Mouse (Mus musculus) embryonic facial prominence, embryonic 11.5 days (tissue): ENCODE measurements around the gene Gm20388. TPM values are rescaled to one million over a fixed set of nuclear protein-coding genes. Genes with fewer than 3 reads are reported as not detected.

Experiments used
- ATAC-seq: fragments of 200-750 bp; cut with Nextera tagmentation; replicated peaks from 2 replicates; pipeline ENCODE4 v1.8.0; 2017; ENCODE audit warnings: low read depth; ENCODE audit not compliant: insufficient number of reproducible peaks, low FRiP score, low TSS enrichment
- DNase-seq: peaks from one replicate; pipeline ENCODE4 v3.0.0-alpha.2; 2015; ENCODE audit warnings: low spot score
- H3K27ac ChIP-seq: fragments of 300-500 bp; sonication (generic); replicated peaks from 2 replicates; pipeline ENCODE4 v1.5.1; 2014; ENCODE audit warnings: mild to moderate bottlenecking, low read depth, low read length, control low read depth
- H3K27me3 ChIP-seq: fragments of 300-500 bp; sonication (generic); 2 replicates; pipeline ENCODE4 v1.6.1; 2014; ENCODE audit warnings: mild to moderate bottlenecking, low read length, moderate library complexity, mixed read lengths; ENCODE audit not compliant: control insufficient read depth, insufficient read depth
- H3K36me3 ChIP-seq: fragments of 300-500 bp; sonication (generic); replicated peaks from 2 replicates; pipeline ENCODE4 v1.6.1; 2014; ENCODE audit warnings: low read depth, mild to moderate bottlenecking, low read length, moderate library complexity, mixed read lengths; ENCODE audit not compliant: control insufficient read depth, insufficient read depth
- H3K4me1 ChIP-seq: fragments of 300-500 bp; sonication (generic); 2 replicates; pipeline ENCODE4 v1.6.1; 2014; ENCODE audit warnings: low read length, mixed read lengths; ENCODE audit not compliant: control insufficient read depth, insufficient read depth
- H3K4me2 ChIP-seq: fragments of 300-500 bp; sonication (generic); 2 replicates; pipeline ENCODE4 v1.6.1; 2014; ENCODE audit warnings: low read depth, mild to moderate bottlenecking, control low read depth, low read length, moderate library complexity
- H3K4me3 ChIP-seq: fragments of 300-500 bp; sonication (generic); 2 replicates; pipeline ENCODE4 v1.5.1; 2014; ENCODE audit warnings: low read depth, low read length, control low read depth
- H3K9ac ChIP-seq: fragments of 300-500 bp; sonication (generic); replicated peaks from 2 replicates; pipeline ENCODE4 v1.6.1; 2014; ENCODE audit warnings: mild to moderate bottlenecking, control low read depth, low read length
- H3K9me3 ChIP-seq: fragments of 300-500 bp; sonication (generic); replicated peaks from 2 replicates; pipeline ENCODE4 v1.6.1; 2016; ENCODE audit warnings: mild to moderate bottlenecking, low read length, inconsistent platforms, mixed read lengths; ENCODE audit not compliant: control insufficient read depth
- WGBS: fragments of 180-500 bp; shearing (Covaris S2); extraction: QIAGEN DNeasy Blood & Tissue Kit; methylation state at CpG from one replicate; pipeline ENCODE4 v1.1.7; 2014; 5-methylcytosine and 5-hydroxymethylcytosine counted together
- polyA plus RNA-seq: library from polyadenylated mRNA; unstranded; fragments of >200 nt; fragmentation: Nextera tagmentation; extraction: Ambion mirVana; gene quantifications from 2 replicates; pipeline ENCODE4 v1.2.1, GENCODE M21; 2014

Gene Gm20388
- polyA plus RNA-seq, 1 experiment from 2014 or later: 3.1 TPM

DNA sequence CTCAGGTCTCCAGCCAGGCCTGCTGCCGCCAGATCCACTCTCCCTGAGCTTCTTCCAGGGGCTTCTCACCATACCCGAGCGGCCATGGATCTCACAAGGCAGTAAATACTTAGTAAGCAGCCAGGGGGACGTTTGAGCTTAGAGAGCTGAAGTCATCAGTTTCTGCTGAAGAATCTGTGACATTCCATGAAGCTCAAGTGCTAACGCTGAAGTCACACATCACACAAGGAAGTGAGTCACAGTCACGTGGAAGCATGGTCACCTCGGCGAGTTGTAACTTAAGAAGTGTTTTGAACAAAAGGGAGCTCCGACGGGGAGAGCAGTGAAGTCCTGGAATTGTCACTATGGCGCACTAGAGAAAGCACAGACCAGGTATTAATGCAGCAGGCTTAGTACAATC lies 4239.4 kb downstream of the Gm20388 start:
- Histone ChIP-seq H3K9ac (no peak overlapping the region), H3K9me3 (no peaks in the 10 kb centered on the region), H3K4me1 (no peaks in the 10 kb centered on the region), H3K27ac (no peak overlapping the region), H3K4me3 (no peak overlapping the region), H3K27me3 (no peaks in the 10 kb centered on the region), H3K4me2 (no peak overlapping the region), H3K36me3 (no peaks in the 10 kb centered on the region)
- no peak for DNase-seq
- ATAC-seq: no peak
- WGBS: 76% methylated on average over 11 of the region's 11 CpGs

DNA sequence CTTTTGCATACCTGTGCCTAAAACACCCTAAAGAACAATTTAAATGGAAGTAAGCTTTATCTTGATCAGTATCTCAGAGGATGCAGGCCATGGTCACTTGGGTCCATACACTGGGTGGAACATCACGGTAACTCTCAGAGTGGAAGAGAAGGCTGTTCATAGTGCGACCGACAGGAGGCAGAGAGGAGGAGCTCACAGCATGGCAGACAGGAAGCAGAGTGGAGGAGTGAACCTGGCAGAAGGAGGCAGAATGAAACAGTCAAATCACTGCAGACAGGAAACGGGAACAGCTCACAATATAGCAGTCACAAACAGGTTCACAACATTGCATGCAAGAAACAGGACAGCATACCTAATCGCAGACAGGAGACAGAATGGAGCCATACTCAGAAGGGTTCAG lies 4239.9 kb downstream of the Gm20388 start:
- no peaks in the 10 kb centered on the region for H3K27me3 ChIP-seq
- no peak overlapping the region for H3K27ac ChIP-seq
- H3K4me3 ChIP-seq: no peak overlapping the region
- 82% methylated on average over 5 of the region's 5 CpGs for WGBS
- no peaks in the 10 kb centered on the region for H3K4me1 ChIP-seq
- no peaks in the 10 kb centered on the region for H3K9me3 ChIP-seq
- no peak for DNase-seq
- no peak for ATAC-seq
- no peaks in the 10 kb centered on the region for H3K36me3 ChIP-seq
- H3K4me2 ChIP-seq: no peak overlapping the region
- no peak overlapping the region for H3K9ac ChIP-seq

DNA sequence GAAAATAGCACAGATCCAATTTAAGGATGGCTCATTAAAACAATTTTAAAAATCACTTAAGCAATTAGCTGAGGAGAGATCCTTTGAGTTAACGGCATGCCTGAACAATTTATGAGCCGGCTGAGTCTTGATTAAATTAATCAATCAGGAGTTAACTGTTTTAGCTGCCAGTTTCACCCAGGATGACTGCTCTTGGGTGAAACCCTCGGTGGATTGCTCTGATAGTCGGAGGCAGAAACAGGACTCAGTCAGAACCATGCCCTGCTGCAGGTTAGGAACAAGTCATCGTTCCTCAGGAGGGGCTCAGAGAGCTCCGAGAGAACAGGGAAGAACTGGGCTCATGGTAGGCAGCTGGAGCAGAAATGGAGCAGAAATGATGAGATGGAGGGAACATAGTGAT lies 4241.2 kb downstream of the Gm20388 start:
- H3K4me2 ChIP-seq: no peak overlapping the region
- no peaks in the 10 kb centered on the region for H3K27me3 ChIP-seq
- no peak overlapping the region for H3K27ac ChIP-seq
- H3K9me3 ChIP-seq: no peaks in the 10 kb centered on the region
- WGBS: 82% methylated on average over 6 of the region's 6 CpGs
- no peak overlapping the region for H3K9ac ChIP-seq
- DNase-seq (no peak), ATAC-seq (no peak)
- H3K4me1 ChIP-seq: no peaks in the 10 kb centered on the region
- H3K36me3 ChIP-seq: no peaks in the 10 kb centered on the region
- H3K4me3 ChIP-seq: no peak overlapping the region

DNA sequence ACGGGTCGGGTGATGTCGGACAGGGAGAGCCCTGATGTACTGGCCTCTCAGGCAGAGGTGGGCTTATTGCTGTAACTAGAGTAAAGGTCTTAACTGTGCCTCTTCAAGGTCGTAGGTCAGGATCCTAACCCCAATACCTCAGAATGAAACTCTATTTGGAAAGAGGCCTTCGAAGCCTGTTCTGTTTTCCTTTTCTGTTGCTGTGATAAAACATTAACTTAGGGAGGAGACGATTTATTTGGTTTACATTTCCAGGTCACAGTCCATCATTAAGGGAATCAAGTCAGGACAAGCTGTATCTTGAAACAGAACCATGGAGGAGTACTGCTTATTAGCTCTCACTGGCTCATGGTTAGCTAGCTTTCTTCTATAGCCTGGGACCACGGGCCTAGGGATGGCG lies 4242.1 kb downstream of the Gm20388 start:
- DNase-seq (no peak), ATAC-seq (no peak)
- Histone ChIP-seq H3K9me3 (no peaks in the 10 kb centered on the region), H3K36me3 (no peaks in the 10 kb centered on the region), H3K4me1 (no peaks in the 10 kb centered on the region), H3K4me2 (no peak overlapping the region), H3K9ac (no peak overlapping the region), H3K4me3 (no peak overlapping the region), H3K27ac (no peak overlapping the region), H3K27me3 (no peaks in the 10 kb centered on the region)
- 88% methylated on average over 8 of the region's 8 CpGs for WGBS

DNA sequence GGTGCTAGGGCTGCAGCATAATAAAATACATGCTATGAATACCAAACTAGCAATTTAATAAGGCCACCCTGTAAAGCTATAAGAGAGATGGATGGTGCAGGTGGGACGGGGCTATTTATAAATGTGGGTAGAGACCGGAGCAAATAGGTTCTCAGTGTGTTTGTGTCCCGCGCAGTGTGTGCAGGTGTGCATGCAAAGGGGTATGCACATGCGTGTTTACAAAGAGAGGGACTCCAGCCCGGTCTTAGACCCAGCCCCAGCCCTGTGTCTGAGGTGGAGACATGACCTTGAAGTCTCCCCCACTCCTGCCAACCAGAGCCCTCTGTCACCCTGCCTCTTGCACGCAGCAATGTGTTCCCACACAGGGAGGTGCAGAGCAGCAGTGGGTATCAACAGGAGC lies 4245.7 kb downstream of the Gm20388 start:
- no peaks in the 10 kb centered on the region for H3K36me3 ChIP-seq
- no peak overlapping the region for H3K9ac ChIP-seq
- DNase-seq: no peak
- H3K4me3 ChIP-seq: no peak overlapping the region
- no peak for ATAC-seq
- no peaks in the 10 kb centered on the region for H3K27me3 ChIP-seq
- no peaks in the 10 kb centered on the region for H3K9me3 ChIP-seq
- WGBS: 89% methylated on average over 7 of the region's 7 CpGs
- no peak overlapping the region for H3K4me2 ChIP-seq
- no peak overlapping the region for H3K27ac ChIP-seq
- H3K4me1 ChIP-seq: no peaks in the 10 kb centered on the region

DNA sequence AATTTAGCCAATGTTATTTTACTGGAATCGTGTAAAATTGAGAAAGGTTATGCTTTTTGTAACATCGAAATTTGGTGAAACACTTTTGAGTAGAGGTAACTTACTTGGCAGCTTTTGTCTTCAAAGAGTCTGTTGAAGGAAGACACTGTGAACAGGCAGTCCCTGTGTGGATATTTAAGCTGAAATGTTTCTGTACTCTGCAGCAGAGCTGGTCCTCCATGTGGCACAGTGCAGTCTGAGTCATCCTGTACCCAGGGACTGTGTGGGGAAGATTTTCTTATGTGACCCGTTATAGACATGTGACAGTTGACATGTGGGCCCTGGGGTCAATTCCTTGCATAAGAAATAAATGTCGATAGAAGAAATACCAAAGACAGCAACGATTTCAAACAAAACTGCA lies 4251.0 kb downstream of the Gm20388 start:
- no peak for ATAC-seq
- H3K4me3 ChIP-seq: no peak overlapping the region
- H3K9ac ChIP-seq: no peak overlapping the region
- H3K4me2 ChIP-seq: no peak overlapping the region
- 76% methylated on average over 5 of the region's 5 CpGs for WGBS
- no peaks in the 10 kb centered on the region for H3K27me3 ChIP-seq
- H3K27ac ChIP-seq: no peak overlapping the region
- no peak for DNase-seq
- no peaks in the 10 kb centered on the region for H3K36me3 ChIP-seq
- no peaks in the 10 kb centered on the region for H3K9me3 ChIP-seq
- no peaks in the 10 kb centered on the region for H3K4me1 ChIP-seq

DNA sequence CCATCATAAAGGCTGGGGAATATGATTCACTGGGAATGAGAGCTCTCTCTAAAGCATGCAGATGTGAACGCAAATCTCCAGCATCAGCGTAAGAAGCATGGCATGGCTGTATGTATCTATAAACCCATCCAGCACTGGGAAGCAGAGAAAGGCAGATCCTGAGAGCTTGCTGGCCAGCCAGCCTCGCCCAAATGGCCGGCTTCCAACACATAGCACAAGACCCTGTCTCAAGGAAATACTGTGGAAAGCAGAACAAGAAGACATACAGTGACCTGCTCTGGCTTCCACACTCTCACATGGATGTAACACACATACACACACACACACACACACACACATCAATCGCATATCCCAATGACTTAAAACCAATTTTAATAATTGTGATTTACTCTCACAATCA lies 4252.6 kb downstream of the Gm20388 start:
- 90% methylated on average over 5 of the region's 5 CpGs for WGBS
- Histone ChIP-seq H3K36me3 (no peaks in the 10 kb centered on the region), H3K4me1 (no peaks in the 10 kb centered on the region), H3K9ac (no peak overlapping the region), H3K27ac (no peak overlapping the region), H3K4me2 (no peak overlapping the region), H3K4me3 (no peak overlapping the region), H3K27me3 (no peaks in the 10 kb centered on the region), H3K9me3 (no peaks in the 10 kb centered on the region)
- no peak for ATAC-seq
- no peak for DNase-seq

DNA sequence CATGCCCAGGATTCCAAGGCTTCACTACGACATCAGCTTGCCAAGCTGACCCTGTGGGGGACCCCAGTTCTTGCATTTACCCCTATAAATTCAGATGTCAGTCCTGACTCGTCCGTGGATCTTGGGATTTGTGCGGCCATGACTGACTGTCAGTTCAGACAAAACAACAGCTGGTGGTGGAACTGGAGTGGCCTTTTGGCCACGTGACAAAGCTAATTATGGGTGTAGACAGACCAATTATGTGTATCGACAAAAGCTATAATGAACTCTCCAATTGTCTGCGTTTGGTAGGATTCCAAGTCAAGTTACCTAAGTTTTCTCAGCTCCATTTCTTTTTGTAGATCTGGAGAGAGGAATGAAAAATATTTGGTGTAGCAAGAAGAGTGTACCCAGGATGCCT lies 4259.1 kb downstream of the Gm20388 start:
- Histone ChIP-seq H3K36me3 (no peaks in the 10 kb centered on the region), H3K27me3 (no peaks in the 10 kb centered on the region), H3K9me3 (no peaks in the 10 kb centered on the region), H3K4me3 (no peak overlapping the region), H3K4me1 (no peaks in the 10 kb centered on the region), H3K9ac (no peak overlapping the region), H3K4me2 (no peak overlapping the region), H3K27ac (no peak overlapping the region)
- DNase-seq (no peak), ATAC-seq (no peak)
- 69% methylated on average over 7 of the region's 7 CpGs for WGBS

DNA sequence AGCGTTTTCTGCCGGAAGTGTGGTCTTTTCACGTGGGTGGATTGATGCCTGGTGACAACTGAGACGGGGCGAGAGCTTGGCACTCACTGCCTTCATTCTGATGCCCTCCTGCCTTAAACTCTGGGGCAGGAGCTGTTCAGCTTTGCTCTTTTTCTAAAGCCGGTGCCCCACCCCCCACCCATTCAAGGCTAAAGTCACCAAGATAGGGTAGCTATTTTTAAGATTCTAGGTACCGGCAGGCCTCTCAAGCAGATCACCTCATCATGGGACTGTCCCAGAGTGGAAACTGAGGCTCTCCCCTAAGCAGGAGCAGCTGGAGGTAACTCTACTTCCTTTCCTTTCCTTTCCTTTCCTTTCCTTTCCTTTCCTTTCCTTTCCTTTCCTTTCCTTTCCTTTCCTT lies 4260.0 kb downstream of the Gm20388 start:
- no peaks in the 10 kb centered on the region for H3K36me3 ChIP-seq
- 79% methylated on average over 7 of the region's 7 CpGs for WGBS
- no peak overlapping the region for H3K27ac ChIP-seq
- H3K4me3 ChIP-seq: no peak overlapping the region
- H3K4me2 ChIP-seq: no peak overlapping the region
- H3K4me1 ChIP-seq: no peaks in the 10 kb centered on the region
- no peaks in the 10 kb centered on the region for H3K9me3 ChIP-seq
- H3K27me3 ChIP-seq: no peaks in the 10 kb centered on the region
- no peak for ATAC-seq
- DNase-seq: no peak
- H3K9ac ChIP-seq: no peak overlapping the region
